Mouse (Mus musculus) forebrain, embryonic 15.5 days (tissue): ENCODE data around the gene Fbxl3. TPM values are rescaled to one million over a fixed set of nuclear protein-coding genes. Genes with fewer than 3 reads are reported as not detected.

ENCODE experiments used
- ATAC-seq: fragments of 200-750 bp; cut with Nextera tagmentation; replicated peaks from 2 replicates; pipeline ENCODE4 v1.8.0; 2017; ENCODE audit warnings: mild to moderate bottlenecking, moderate TSS enrichment, moderate library complexity
- H3K27ac ChIP-seq: fragments of 300-500 bp; sonication (generic); replicated peaks from 2 replicates; pipeline ENCODE4 v1.5.1; 2015; ENCODE audit warnings: mild to moderate bottlenecking, inconsistent platforms
- H3K27me3 ChIP-seq: fragments of 300-500 bp; sonication (generic); 2 replicates; pipeline ENCODE4 v1.6.1; 2015; ENCODE audit warnings: inconsistent platforms
- H3K36me3 ChIP-seq: fragments of 300-500 bp; sonication (generic); 2 replicates; pipeline ENCODE4 v1.6.1; 2015; ENCODE audit warnings: mild to moderate bottlenecking, inconsistent platforms
- H3K4me1 ChIP-seq: fragments of 300-500 bp; sonication (generic); 2 replicates; pipeline ENCODE4 v1.6.1; 2015; ENCODE audit warnings: inconsistent platforms
- H3K4me2 ChIP-seq: fragments of 300-500 bp; sonication (generic); replicated peaks from 2 replicates; pipeline ENCODE4 v1.6.1; 2015; ENCODE audit warnings: mild to moderate bottlenecking, inconsistent platforms
- H3K4me3 ChIP-seq: fragments of 300-500 bp; sonication (generic); 2 replicates; pipeline ENCODE4 v1.5.1; 2015; ENCODE audit warnings: mild to moderate bottlenecking, inconsistent platforms
- H3K9ac ChIP-seq: fragments of 300-500 bp; sonication (generic); replicated peaks from 2 replicates; pipeline ENCODE4 v1.6.1; 2015; ENCODE audit warnings: mild to moderate bottlenecking, inconsistent platforms
- H3K9me3 ChIP-seq: fragments of 300-500 bp; sonication (generic); 2 replicates; pipeline ENCODE4 v1.6.1; 2016; ENCODE audit warnings: inconsistent platforms
- WGBS: fragments of 180-500 bp; shearing (Covaris S2); methylation state at CpG from one replicate; pipeline ENCODE4 v1.1.7; 2015; ENCODE audit warnings: mixed read lengths; 5-methylcytosine and 5-hydroxymethylcytosine counted together
- polyA plus RNA-seq: library from polyadenylated mRNA; unstranded; fragments of >200 nt; fragmentation: Nextera tagmentation; extraction: Ambion mirVana; gene quantifications from 2 replicates; pipeline ENCODE4 v1.2.1, GENCODE M21; 2015

Gene Fbxl3
- polyA plus RNA-seq, 1 experiment from 2014 or later = 30.3 TPM

DNA sequence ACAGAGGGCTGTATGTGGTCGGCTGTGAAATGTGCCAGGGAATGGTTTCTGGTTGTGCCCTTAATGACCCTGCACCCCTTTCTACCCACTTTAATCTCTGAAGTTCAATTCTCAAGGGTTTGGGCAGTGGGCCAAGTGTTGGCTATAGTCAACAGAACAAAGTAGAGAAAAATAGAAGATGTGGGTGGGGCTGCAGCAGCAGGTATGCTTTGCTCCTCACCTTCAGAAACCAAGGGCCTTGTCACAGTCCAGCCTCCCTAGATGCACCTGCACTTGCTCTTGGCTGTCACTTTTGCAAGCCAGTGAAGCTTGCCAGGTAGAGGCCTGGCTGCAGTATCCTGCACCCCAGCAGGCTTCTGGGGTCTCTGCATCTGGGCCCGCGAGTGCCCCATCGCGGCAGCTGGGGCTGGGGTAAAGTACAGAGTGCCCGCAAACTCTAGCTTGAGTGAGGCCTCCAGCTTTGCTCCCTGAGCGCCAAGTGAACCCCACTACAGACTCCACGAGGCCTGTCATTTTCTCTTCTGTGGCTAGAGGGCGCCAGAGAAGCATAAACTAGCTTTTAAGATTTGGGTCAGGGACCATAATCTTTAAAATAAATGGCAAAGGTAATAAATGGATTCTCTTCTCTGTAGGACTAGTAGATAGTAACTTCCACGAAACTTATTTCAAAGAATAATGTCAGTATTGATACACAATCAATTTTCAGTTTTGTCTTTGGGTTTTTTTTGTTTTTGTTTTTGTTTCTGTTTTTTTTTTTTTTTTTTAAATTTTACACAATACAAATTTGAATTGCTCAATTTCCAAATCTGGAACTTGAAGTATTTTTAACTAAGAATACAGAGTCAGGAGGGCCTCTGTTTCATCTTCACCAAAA is 33.8 kb downstream of the Fbxl3 start:
- no peak for ATAC-seq
- Histone ChIP-seq H3K27ac (no peak overlapping the region), H3K9ac (no peak overlapping the region), H3K4me3 (no peak overlapping the region), H3K36me3 (no peaks in the 10 kb centered on the region), H3K9me3 (no peaks in the 10 kb centered on the region), H3K4me2 (no peak overlapping the region), H3K4me1 (peaks cover 5% of the 10 kb centered on the region; the same call in 1 of the 2 replicates), H3K27me3 (no peaks in the 10 kb centered on the region)
- 8% methylated on average over 10 of the region's 10 CpGs for WGBS

DNA sequence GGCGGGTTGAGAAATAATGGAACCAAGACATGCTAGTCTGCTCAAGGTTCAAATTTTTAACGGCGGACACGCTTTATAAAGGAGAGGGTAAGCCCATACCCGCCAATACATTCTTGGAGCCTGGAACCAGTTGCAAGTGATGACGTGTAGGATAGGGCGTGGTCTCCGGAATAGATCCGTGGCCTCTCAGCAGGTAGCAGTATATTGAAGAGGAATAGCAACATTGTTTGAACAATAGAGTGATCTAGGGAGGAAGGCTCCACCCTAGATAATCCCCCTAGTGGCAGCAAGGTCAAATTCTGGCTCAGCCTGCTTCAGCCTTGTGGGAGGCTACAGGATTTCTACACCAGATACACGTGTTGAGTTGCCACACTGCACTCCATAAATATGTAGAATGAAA is 39.9 kb downstream of the Fbxl3 start:
- 88% methylated on average over 10 of the region's 10 CpGs for WGBS
- H3K4me3 ChIP-seq = no peak overlapping the region
- no peaks in the 10 kb centered on the region for H3K27me3 ChIP-seq
- no peak for ATAC-seq
- H3K4me2 ChIP-seq = no peak overlapping the region
- no peaks in the 10 kb centered on the region for H3K4me1 ChIP-seq
- no peaks in the 10 kb centered on the region for H3K36me3 ChIP-seq
- no peaks in the 10 kb centered on the region for H3K9me3 ChIP-seq
- H3K27ac ChIP-seq = no peak overlapping the region
- H3K9ac ChIP-seq = no peak overlapping the region

DNA sequence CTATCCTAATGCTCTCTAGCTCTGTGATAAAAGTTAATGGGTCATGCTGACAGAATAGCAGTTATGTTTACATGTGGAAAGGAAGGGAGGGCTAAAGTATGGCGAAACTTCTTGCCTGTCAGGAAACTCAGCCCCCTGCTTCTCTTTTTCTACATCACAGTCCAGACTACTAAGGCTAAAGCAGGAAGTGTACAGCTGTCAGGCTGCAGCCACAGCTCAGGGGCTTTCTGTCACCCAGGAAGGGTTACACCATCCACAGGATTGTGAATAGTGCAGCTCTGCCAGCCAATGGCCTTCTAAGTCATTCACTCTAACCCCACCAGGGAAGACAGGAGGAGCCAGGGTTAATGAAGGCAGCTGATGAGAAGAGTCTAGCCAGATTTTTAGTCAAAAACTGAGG is 40.4 kb downstream of the Fbxl3 start:
- Histone ChIP-seq H3K9me3 (no peaks in the 10 kb centered on the region), H3K27me3 (no peaks in the 10 kb centered on the region), H3K9ac (no peak overlapping the region), H3K4me1 (no peaks in the 10 kb centered on the region), H3K27ac (no peak overlapping the region), H3K36me3 (no peaks in the 10 kb centered on the region), H3K4me2 (no peak overlapping the region), H3K4me3 (no peak overlapping the region)
- no peak for ATAC-seq
- WGBS = 94% methylated on average over 1 of the region's 1 CpGs

DNA sequence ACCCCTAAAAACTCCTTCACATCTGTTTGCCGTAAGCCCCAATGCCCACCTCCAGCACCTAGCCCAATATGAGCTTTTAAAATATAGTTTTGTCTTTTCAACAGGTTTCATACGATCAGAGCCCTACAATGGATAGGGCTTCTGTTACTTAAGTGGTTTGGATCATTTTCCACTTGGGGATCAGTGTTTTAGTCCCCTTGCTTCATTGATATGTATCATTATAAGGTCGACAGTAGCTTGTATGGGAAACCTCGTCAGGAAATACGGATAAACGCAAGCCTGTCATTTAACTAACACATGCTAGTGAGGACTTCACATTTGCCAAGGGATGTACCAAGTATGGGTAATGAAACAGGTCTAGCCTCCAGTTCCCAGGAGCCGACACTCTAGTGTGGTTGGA is 42.8 kb downstream of the Fbxl3 start:
- no peak for ATAC-seq
- Histone ChIP-seq H3K9me3 (no peaks in the 10 kb centered on the region), H3K9ac (no peak overlapping the region), H3K27ac (no peak overlapping the region), H3K4me2 (no peak overlapping the region), H3K27me3 (no peaks in the 10 kb centered on the region), H3K4me1 (no peaks in the 10 kb centered on the region), H3K4me3 (no peak overlapping the region), H3K36me3 (no peaks in the 10 kb centered on the region)
- 92% methylated on average over 7 of the region's 7 CpGs for WGBS

DNA sequence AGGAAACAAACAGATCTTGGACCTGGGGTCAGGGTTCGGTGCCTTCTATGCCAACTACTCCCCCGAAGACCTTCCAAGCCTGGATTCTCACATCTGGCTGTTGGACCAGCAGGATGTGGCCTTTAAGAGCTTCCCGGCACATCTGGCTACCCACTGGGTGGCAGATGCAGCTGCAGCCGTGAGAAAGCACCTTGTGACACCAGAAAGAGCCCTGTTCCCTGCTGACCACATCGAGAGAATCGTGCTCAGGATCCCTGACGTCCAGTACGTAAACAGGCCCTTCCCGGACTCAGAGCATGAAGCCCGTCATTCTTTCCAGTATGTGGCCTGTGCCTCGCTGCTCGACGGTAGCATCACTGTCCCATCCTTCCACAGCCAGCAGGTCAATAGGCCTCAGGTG is 44.6 kb downstream of the Fbxl3 start:
- Histone ChIP-seq H3K4me3 (no peak overlapping the region), H3K36me3 (no peaks in the 10 kb centered on the region), H3K9me3 (no peaks in the 10 kb centered on the region), H3K27ac (no peak overlapping the region), H3K27me3 (no peaks in the 10 kb centered on the region), H3K4me1 (no peaks in the 10 kb centered on the region), H3K9ac (no peak overlapping the region), H3K4me2 (no peak overlapping the region)
- WGBS = 88% methylated on average over 13 of the region's 13 CpGs
- ATAC-seq = no peak

DNA sequence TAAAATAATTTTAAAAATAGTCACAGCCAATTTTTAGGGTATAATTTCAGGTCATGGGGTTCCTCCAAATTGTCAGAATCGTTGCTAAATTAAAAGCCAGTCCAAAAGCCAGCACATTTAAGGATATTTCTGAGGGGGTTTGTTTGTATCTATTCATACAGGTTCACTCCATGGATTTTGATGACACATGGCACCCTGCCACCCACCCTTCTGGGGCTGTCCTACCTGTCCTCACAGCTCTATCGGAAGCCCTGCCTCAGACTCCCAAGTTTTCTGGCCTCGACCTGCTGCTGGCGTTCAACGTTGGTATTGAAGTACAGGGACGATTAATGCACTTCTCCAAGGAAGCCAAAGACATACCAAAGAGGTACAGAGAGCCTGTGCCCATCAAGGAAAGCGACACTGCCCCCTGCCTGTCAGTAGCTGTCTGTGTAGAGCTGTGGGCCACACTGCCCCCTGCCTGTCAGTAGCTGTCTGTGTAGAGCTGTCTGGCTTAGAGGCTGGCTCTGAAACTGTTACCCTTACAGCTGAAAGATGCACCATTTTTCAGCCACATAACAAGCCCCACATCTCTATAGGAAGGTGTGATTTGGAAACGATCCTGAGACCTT is 48.1 kb downstream of the Fbxl3 start:
- Histone ChIP-seq H3K4me3 (no peak overlapping the region), H3K27ac (no peak overlapping the region), H3K36me3 (no peaks in the 10 kb centered on the region), H3K9ac (no peak overlapping the region), H3K27me3 (no peaks in the 10 kb centered on the region), H3K4me2 (no peak overlapping the region), H3K9me3 (no peaks in the 10 kb centered on the region), H3K4me1 (no peaks in the 10 kb centered on the region)
- WGBS = 29% methylated on average over 8 of the region's 8 CpGs
- ATAC-seq = peak; percentile 69; the same call in 1 of the 2 replicates

DNA sequence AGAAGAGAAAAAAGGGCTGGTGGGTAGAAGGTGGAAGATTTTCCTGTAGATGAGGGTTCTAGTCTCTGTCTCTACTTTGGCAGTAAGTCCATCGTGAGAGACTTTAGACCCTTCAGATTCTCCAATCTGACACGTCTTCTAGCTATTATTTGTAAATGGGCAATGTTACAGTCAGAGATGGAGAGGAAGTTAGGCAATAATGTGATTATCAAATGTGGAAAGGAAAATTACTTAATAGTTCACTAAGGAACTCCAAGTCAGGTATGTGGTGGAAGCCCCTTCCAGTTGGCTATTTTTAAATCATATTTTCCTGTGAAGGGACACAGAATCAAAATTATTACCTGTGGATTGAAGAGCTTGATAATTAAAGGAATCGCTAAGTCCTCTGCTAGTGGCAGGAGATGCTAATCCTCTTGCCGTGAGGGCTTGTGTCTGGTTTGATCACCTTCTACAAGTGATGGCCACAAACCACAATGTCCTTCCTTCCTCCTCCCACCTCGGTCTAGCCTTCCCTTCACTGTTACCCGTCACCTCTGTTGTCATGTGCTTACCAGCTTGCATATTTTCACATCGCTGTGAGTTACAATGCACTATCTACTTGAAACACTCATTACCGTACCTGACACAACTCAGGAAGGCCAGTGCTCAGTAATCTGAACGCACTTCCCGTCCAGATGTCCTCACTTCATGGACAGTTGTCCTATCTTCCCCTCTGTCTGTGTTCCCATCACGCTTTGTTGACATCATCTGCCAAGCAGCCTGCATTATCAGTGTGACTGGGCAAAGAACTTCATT is 50.9 kb downstream of the Fbxl3 start:
- H3K36me3 ChIP-seq = no peaks in the 10 kb centered on the region
- no peak overlapping the region for H3K4me2 ChIP-seq
- H3K4me1 ChIP-seq = no peaks in the 10 kb centered on the region
- H3K27ac ChIP-seq = no peak overlapping the region
- 86% methylated on average over 11 of the region's 11 CpGs for WGBS
- no peak for ATAC-seq
- no peak overlapping the region for H3K9ac ChIP-seq
- no peaks in the 10 kb centered on the region for H3K27me3 ChIP-seq
- H3K4me3 ChIP-seq = no peak overlapping the region
- H3K9me3 ChIP-seq = no peaks in the 10 kb centered on the region

DNA sequence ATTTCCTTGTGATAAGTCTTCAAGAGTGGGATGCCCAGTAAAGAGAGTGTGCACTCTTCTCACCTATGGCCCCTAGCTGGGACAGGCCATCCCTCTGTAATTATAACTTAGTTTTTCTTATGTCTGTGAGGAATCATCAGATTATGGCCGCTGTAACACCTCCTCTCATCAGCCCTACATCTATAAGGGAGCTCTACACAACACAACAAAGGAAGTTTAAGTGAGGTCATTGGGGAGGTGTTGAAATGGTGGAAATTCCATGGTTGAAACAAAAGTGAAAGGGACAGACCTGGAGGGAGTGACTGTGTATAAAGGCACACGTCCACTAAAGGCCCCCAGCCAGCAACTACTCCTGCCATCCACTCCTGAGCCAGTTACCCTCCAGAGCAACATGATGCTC is 52.7 kb downstream of the Fbxl3 start, which contains the start of gene Acod1:
Gene Acod1 (plus strand): TSS at position 301 of the 400 bp plus-strand sequence.
- ATAC-seq = no peak
- Histone ChIP-seq H3K9me3 (no peaks in the 10 kb centered on the region), H3K27ac (no peak within 1 kb of the TSS), H3K36me3 (no peaks in the 10 kb centered on the region), H3K4me3 (no peak within 1 kb of the TSS), H3K9ac (no peak within 1 kb of the TSS), H3K27me3 (no peaks in the 10 kb centered on the region), H3K4me1 (no peaks in the 10 kb centered on the region), H3K4me2 (no peak within 1 kb of the TSS)
- 87% methylated on average over 2 of the region's 2 CpGs for WGBS

DNA sequence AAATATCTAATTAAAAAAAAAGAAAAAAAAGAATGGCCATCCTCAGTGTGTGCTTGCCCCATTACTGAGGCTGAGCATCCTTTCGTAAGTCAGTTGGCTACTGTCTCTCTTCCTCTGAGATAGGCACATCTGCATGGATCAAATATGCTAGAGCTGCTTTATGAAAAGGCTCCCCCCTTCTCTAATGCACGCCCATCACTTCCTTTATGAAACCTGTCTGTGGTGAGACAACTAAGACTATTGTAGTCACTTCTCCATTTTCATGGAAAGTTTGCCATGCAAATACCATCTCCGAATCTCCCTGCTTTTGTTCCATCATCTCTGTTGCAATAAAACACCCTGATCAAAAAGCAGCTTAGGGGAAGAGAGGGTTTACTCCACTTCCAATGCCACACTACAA is 62.4 kb downstream of the Fbxl3 start:
- 90% methylated on average over 3 of the region's 3 CpGs for WGBS
- ATAC-seq = no peak

DNA sequence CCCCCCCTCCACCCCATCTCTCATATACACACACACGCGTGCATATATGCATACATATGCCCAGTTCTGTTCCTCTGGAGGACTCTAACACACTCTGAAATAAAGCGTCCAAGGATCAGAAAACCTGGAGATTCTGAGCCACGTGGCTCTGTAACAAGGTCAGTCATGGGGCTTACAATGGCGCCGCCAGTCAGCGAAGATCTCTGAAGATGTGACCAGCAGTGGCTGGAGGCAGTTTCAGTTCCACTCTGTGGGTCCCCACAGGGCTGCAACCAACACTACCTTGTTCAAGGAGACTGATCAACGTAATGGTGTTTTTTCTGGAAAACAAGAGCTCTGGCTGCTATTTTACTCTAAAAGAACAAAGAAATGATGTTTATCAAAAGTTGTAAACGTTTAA is 65.3 kb downstream of the Fbxl3 start:
- no peak overlapping the region for H3K4me2 ChIP-seq
- no peak overlapping the region for H3K9ac ChIP-seq
- no peaks in the 10 kb centered on the region for H3K36me3 ChIP-seq
- WGBS = 88% methylated on average over 9 of the region's 9 CpGs
- H3K4me3 ChIP-seq = no peak overlapping the region
- no peak overlapping the region for H3K27ac ChIP-seq
- ATAC-seq = no peak
- H3K4me1 ChIP-seq = no peaks in the 10 kb centered on the region
- H3K27me3 ChIP-seq = no peaks in the 10 kb centered on the region
- H3K9me3 ChIP-seq = no peaks in the 10 kb centered on the region

More for the DNA sequence above, 62.4 kb downstream of the Fbxl3 start:
- Histone ChIP-seq H3K27me3 (no peaks in the 10 kb centered on the region), H3K4me3 (no peak overlapping the region), H3K9ac (no peak overlapping the region), H3K36me3 (no peaks in the 10 kb centered on the region), H3K9me3 (no peaks in the 10 kb centered on the region), H3K4me2 (no peak overlapping the region), H3K27ac (no peak overlapping the region), H3K4me1 (no peaks in the 10 kb centered on the region)

DNA sequence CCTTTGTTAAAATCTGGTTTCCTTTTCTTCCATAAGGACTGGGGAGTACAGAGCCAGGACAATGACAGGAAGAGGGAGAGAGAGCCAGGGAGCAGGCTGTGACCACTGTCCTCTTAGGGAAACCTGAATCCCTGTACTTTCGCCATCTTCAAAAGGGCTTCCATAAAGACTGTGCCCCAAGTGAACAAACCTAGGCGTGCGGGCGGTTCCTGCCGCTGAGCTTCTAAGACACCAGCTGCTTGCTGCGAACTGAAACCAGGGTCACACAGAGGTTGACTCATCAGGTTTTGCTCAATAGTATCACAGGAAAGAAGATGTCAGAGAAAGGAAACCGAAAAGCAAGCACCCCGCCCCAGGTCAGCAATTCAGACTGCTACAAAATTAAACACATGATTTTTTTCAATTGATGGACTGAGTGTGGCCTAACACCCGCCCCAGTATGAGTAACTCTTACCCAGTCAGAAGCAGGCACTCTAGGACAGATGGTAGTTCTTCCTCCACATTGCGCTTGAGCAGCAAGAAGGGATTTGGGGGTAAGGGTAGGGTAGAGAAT is 66.0 kb downstream of the Fbxl3 start:
- no peaks in the 10 kb centered on the region for H3K27me3 ChIP-seq
- no peaks in the 10 kb centered on the region for H3K36me3 ChIP-seq
- 85% methylated on average over 10 of the region's 10 CpGs for WGBS
- H3K27ac ChIP-seq = no peak overlapping the region
- H3K4me2 ChIP-seq = no peak overlapping the region
- no peak overlapping the region for H3K4me3 ChIP-seq
- H3K9me3 ChIP-seq = no peaks in the 10 kb centered on the region
- no peak for ATAC-seq
- H3K4me1 ChIP-seq = no peaks in the 10 kb centered on the region
- H3K9ac ChIP-seq = no peak overlapping the region
